Mouse (Mus musculus): ENCODE results near the gene Naxd. TPM values are rescaled to one million over a fixed set of nuclear protein-coding genes. Genes with fewer than 3 reads are reported as not detected.
"Not testable (repeated sequence)": the region's sequence is repeated elsewhere in the genome, so short reads cannot be mapped to it uniquely, and the experiment has no call there.

Naxd gene
- polyA plus RNA-seq, 1 experiment from 2014 or later, result 128 TPM

GRCm38 (mm10) chr8:11461847-11462246, 35.5 kb upstream of the Naxd start:
- Histone ChIP-seq H3K9me3 (no peaks in the 10 kb centered on the region), H3K9ac (0 out of 2 replicates have a peak overlapping the region, but pooled peaks have one; percentile 8), H3K4me1 (peaks cover 29% of the 10 kb centered on the region), H3K4me2 (replicated peaks) (no peak overlapping the region), H3K4me3 (no peak overlapping the region), H3K27ac (no peak overlapping the region), H3K36me3 (no peaks in the 10 kb centered on the region), H3K27me3 (no peaks in the 10 kb centered on the region)
- WGBS, result 31% methylated on average over 2 of the region's 2 CpGs
- no peak for ATAC-seq (ENCODE audit: low FRiP score, low read depth)

- no peaks in the 10 kb centered on the region for H3K9me3 ChIP-seq
- no peak overlapping the region for H3K4me2 ChIP-seq (replicated peaks)
- H3K4me1 ChIP-seq, result peaks cover 26% of the 10 kb centered on the region
- no peak overlapping the region for H3K4me3 ChIP-seq
- ATAC-seq (ENCODE audit: low FRiP score, low read depth), result no peak
- H3K27ac ChIP-seq, result no peak overlapping the region
- no peaks in the 10 kb centered on the region for H3K27me3 ChIP-seq
- no peaks in the 10 kb centered on the region for H3K36me3 ChIP-seq
- WGBS, result 87% methylated on average over 4 of the region's 4 CpGs
- no peak overlapping the region for H3K9ac ChIP-seq
Observed at GRCm38 (mm10) chr8:11462641-11463040, 34.7 kb upstream of the Naxd start.

- H3K4me3 ChIP-seq, result no peak overlapping the region
- H3K4me2 ChIP-seq (replicated peaks), result no peak overlapping the region
- no peak overlapping the region for H3K9ac ChIP-seq
- 93% methylated on average over 2 of the region's 2 CpGs for WGBS
- no peak overlapping the region for H3K27ac ChIP-seq
- ATAC-seq (ENCODE audit: low FRiP score, low read depth), result no peak
- no peaks in the 10 kb centered on the region for H3K36me3 ChIP-seq
- H3K4me1 ChIP-seq, result peaks cover 18% of the 10 kb centered on the region
- no peaks in the 10 kb centered on the region for H3K9me3 ChIP-seq
- no peaks in the 10 kb centered on the region for H3K27me3 ChIP-seq
Observed at GRCm38 (mm10) chr8:11463541-11463888, 33.8 kb upstream of the Naxd start.

GRCm38 (mm10) chr8:11463889-11464706, 33.2 kb upstream of the Naxd start:
- no peaks in the 10 kb centered on the region for H3K27me3 ChIP-seq
- H3K4me1 ChIP-seq, result peaks cover 12% of the 10 kb centered on the region
- H3K4me2 ChIP-seq (replicated peaks), result no peak overlapping the region
- no peak overlapping the region for H3K9ac ChIP-seq
- H3K27ac ChIP-seq, result no peak overlapping the region
- no peak overlapping the region for H3K4me3 ChIP-seq
- H3K36me3 ChIP-seq, result no peaks in the 10 kb centered on the region
- no peak for ATAC-seq (ENCODE audit: low FRiP score, low read depth)
- WGBS, result 84% methylated on average over 12 of the region's 12 CpGs
- H3K9me3 ChIP-seq, result no peaks in the 10 kb centered on the region

- no peak for ATAC-seq (ENCODE audit: low FRiP score, low read depth)
- no peak overlapping the region for H3K9ac ChIP-seq
- H3K27me3 ChIP-seq, result no peaks in the 10 kb centered on the region
- WGBS, result 74% methylated on average over 3 of the region's 3 CpGs
- peaks cover 9% of the 10 kb centered on the region for H3K4me1 ChIP-seq
- no peaks in the 10 kb centered on the region for H3K9me3 ChIP-seq
- no peak overlapping the region for H3K27ac ChIP-seq
- no peaks in the 10 kb centered on the region for H3K36me3 ChIP-seq
- no peak overlapping the region for H3K4me3 ChIP-seq
- no peak overlapping the region for H3K4me2 ChIP-seq (replicated peaks)
Observed at GRCm38 (mm10) chr8:11464707-11464964, 32.7 kb upstream of the Naxd start.

- H3K36me3 ChIP-seq, result no peaks in the 10 kb centered on the region
- WGBS, result 93% methylated on average over 4 of the region's 4 CpGs
- H3K27me3 ChIP-seq, result peaks cover 4% of the 10 kb centered on the region
- ATAC-seq (ENCODE audit: low FRiP score, low read depth), result no peak
- no peak overlapping the region for H3K9ac ChIP-seq
- H3K9me3 ChIP-seq, result no peaks in the 10 kb centered on the region
- no peak overlapping the region for H3K27ac ChIP-seq
- peaks cover 9% of the 10 kb centered on the region for H3K4me1 ChIP-seq
- no peak overlapping the region for H3K4me2 ChIP-seq (replicated peaks)
- H3K4me3 ChIP-seq, result no peak overlapping the region
Observed at GRCm38 (mm10) chr8:11465619-11466018, 31.7 kb upstream of the Naxd start.

GRCm38 (mm10) chr8:11466528-11466927, 30.8 kb upstream of the Naxd start:
- H3K27me3 ChIP-seq; H3K4me3 ChIP-seq; ATAC-seq (ENCODE audit: low FRiP score, low read depth); H3K9me3 ChIP-seq; H3K27ac ChIP-seq; H3K36me3 ChIP-seq; H3K4me2 ChIP-seq (replicated peaks); H3K4me1 ChIP-seq; H3K9ac ChIP-seq: not testable (repeated sequence)
- 89% methylated on average over 5 of the region's 5 CpGs for WGBS

- no peak for ATAC-seq (ENCODE audit: low FRiP score, low read depth)
- no peak overlapping the region for H3K27ac ChIP-seq
- no peaks in the 10 kb centered on the region for H3K9me3 ChIP-seq
- H3K4me1 ChIP-seq, result peaks cover 7% of the 10 kb centered on the region
- no peak overlapping the region for H3K4me3 ChIP-seq
- no peak overlapping the region for H3K9ac ChIP-seq
- peaks cover 19% of the 10 kb centered on the region for H3K27me3 ChIP-seq
- H3K36me3 ChIP-seq, result no peaks in the 10 kb centered on the region
- 2% methylated on average over 3 of the region's 3 CpGs for WGBS
- H3K4me2 ChIP-seq (replicated peaks), result no peak overlapping the region
Observed at GRCm38 (mm10) chr8:11469095-11469494, 28.2 kb upstream of the Naxd start.

- no peak overlapping the region for H3K27ac ChIP-seq
- H3K4me2 ChIP-seq (replicated peaks), result no peak overlapping the region
- H3K36me3 ChIP-seq, result no peaks in the 10 kb centered on the region
- H3K9ac ChIP-seq, result no peak overlapping the region
- peaks cover 10% of the 10 kb centered on the region for H3K4me1 ChIP-seq
- no peak for ATAC-seq (ENCODE audit: low FRiP score, low read depth)
- H3K9me3 ChIP-seq, result no peaks in the 10 kb centered on the region
- H3K4me3 ChIP-seq, result no peak overlapping the region
- H3K27me3 ChIP-seq, result peaks cover 35% of the 10 kb centered on the region
- WGBS, result 81% methylated on average over 7 of the region's 7 CpGs
Observed at GRCm38 (mm10) chr8:11470694-11471093, 26.6 kb upstream of the Naxd start.

GRCm38 (mm10) chr8:11471309-11471708, 26.0 kb upstream of the Naxd start:
- H3K36me3 ChIP-seq, result no peaks in the 10 kb centered on the region
- peaks cover 41% of the 10 kb centered on the region for H3K27me3 ChIP-seq
- no peak overlapping the region for H3K4me2 ChIP-seq (replicated peaks)
- H3K27ac ChIP-seq, result no peak overlapping the region
- no peaks in the 10 kb centered on the region for H3K9me3 ChIP-seq
- 62% methylated on average over 8 of the region's 8 CpGs for WGBS
- no peak for ATAC-seq (ENCODE audit: low FRiP score, low read depth)
- no peak overlapping the region for H3K4me3 ChIP-seq
- no peak overlapping the region for H3K9ac ChIP-seq
- peaks cover 17% of the 10 kb centered on the region for H3K4me1 ChIP-seq

- no peak overlapping the region for H3K4me3 ChIP-seq
- no peak overlapping the region for H3K9ac ChIP-seq
- H3K27me3 ChIP-seq, result peaks cover 59% of the 10 kb centered on the region
- WGBS, result 13% methylated on average over 4 of the region's 4 CpGs
- no peak overlapping the region for H3K27ac ChIP-seq
- H3K36me3 ChIP-seq, result no peaks in the 10 kb centered on the region
- no peak for ATAC-seq (ENCODE audit: low FRiP score, low read depth)
- no peaks in the 10 kb centered on the region for H3K9me3 ChIP-seq
- peaks cover 33% of the 10 kb centered on the region for H3K4me1 ChIP-seq
- no peak overlapping the region for H3K4me2 ChIP-seq (replicated peaks)
Observed at GRCm38 (mm10) chr8:11473072-11473471, 24.2 kb upstream of the Naxd start.

- Histone ChIP-seq H3K4me1 (peaks cover 49% of the 10 kb centered on the region), H3K4me3 (no peak overlapping the region), H3K27me3 (peaks cover 81% of the 10 kb centered on the region), H3K27ac (no peak overlapping the region), H3K4me2 (replicated peaks) (no peak overlapping the region), H3K36me3 (no peaks in the 10 kb centered on the region), H3K9ac (no peak overlapping the region), H3K9me3 (no peaks in the 10 kb centered on the region)
- no peak for ATAC-seq (ENCODE audit: low FRiP score, low read depth)
- 6% methylated on average over 9 of the region's 10 CpGs for WGBS
Observed at GRCm38 (mm10) chr8:11475397-11475796, 21.9 kb upstream of the Naxd start.

- Histone ChIP-seq H3K4me1 (peaks cover 49% of the 10 kb centered on the region), H3K36me3 (no peaks in the 10 kb centered on the region), H3K9ac (no peak overlapping the region), H3K9me3 (no peaks in the 10 kb centered on the region), H3K27me3 (peaks cover 81% of the 10 kb centered on the region), H3K4me3 (no peak overlapping the region), H3K4me2 (replicated peaks) (0 out of 2 replicates have a peak overlapping the region, but pooled peaks have one; percentile 99), H3K27ac (no peak overlapping the region)
- no peak for ATAC-seq (ENCODE audit: low FRiP score, low read depth)
- 10% methylated on average over 2 of the region's 2 CpGs for WGBS
Observed at GRCm38 (mm10) chr8:11475876-11476275, 21.4 kb upstream of the Naxd start.

Measured in limb, embryonic 13.5 days (tissue).